Mouse (Mus musculus) forebrain, embryonic 12.5 days (tissue): Measurements from ENCODE around the gene Map4k2. TPM values are rescaled to one million over a fixed set of nuclear protein-coding genes. Genes with fewer than 3 reads are reported as not detected.

Experiments used
- ATAC-seq: fragments of 200-750 bp; cut with Nextera tagmentation; 2 replicates; pipeline ENCODE4 v1.8.0; 2017; ENCODE audit warnings: moderate TSS enrichment; ENCODE audit not compliant: low FRiP score
- H3K27ac ChIP-seq: fragments of 300-500 bp; sonication (generic); 2 replicates; pipeline ENCODE4 v1.5.1; 2016; ENCODE audit warnings: mild to moderate bottlenecking
- H3K27me3 ChIP-seq: fragments of 300-500 bp; sonication (generic); 2 replicates; pipeline ENCODE4 v1.6.1; 2016; ENCODE audit warnings: mild to moderate bottlenecking
- H3K36me3 ChIP-seq: fragments of 300-500 bp; sonication (generic); replicated peaks from 2 replicates; pipeline ENCODE4 v1.6.1; 2016; ENCODE audit warnings: mild to moderate bottlenecking
- H3K4me1 ChIP-seq: fragments of 300-500 bp; sonication (generic); 2 replicates; pipeline ENCODE4 v1.6.1; 2016
- H3K4me2 ChIP-seq: fragments of 300-500 bp; sonication (generic); 2 replicates; pipeline ENCODE4 v1.6.1; 2016; ENCODE audit warnings: mild to moderate bottlenecking, moderate library complexity
- H3K4me3 ChIP-seq: fragments of 300-500 bp; sonication (generic); replicated peaks from 2 replicates; pipeline ENCODE4 v1.5.1; 2016; ENCODE audit warnings: mild to moderate bottlenecking
- H3K9ac ChIP-seq: fragments of 300-500 bp; sonication (generic); 2 replicates; pipeline ENCODE4 v1.6.1; 2016; ENCODE audit warnings: mild to moderate bottlenecking
- H3K9me3 ChIP-seq: fragments of 300-500 bp; sonication (generic); 2 replicates; pipeline ENCODE4 v1.6.1; 2016
- WGBS: fragments of 180-500 bp; shearing (Covaris S2); methylation state at CpG from one replicate; pipeline ENCODE4 v1.1.7; 2016; 5-methylcytosine and 5-hydroxymethylcytosine counted together
- polyA plus RNA-seq: library from polyadenylated mRNA; unstranded; fragments of >200 nt; fragmentation: Nextera tagmentation; extraction: Ambion mirVana; gene quantifications from 2 replicates; pipeline ENCODE4 v1.2.1, GENCODE M21; 2016

The Map4k2 gene
- polyA plus RNA-seq, 1 experiment from 2014 or later = 14.4 TPM

DNA sequence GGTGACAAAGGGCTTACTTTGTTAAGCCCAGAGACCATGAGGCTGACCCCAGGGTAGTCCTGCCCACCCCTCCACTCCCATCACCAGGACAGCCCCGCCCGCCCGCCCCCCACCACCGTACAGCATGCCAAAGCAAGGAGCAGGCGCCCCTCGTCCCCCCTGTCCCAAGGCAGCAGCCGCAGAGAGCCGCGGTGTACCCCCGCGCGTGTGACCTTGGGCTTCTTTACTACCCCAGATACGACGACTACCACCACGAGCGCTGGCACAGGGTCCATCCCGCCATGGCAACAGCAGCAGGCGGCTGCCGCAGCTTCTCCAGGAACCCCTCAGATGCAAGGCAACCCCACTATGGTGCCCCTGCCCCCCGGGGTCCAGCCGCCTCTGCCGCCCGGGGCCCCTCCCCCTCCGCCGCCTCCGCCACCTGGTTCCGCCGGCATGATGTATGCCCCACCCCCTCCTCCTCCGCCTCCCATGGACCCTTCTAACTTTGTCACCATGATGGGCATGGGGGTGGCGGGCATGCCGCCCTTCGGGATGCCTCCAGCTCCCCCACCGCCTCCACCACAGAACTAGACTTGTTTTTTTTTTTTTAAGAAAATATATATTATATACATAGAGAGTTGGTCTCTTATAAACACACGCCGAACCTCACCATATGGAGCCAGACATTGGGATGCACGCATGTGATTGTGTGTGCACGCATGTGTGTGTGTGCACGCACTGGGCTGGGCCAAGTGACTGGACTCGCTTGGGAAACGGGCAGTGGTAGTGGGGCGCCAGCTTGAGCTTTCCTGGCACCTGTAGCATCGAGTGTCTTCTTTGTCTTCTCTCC, 34.7 kb downstream of the Map4k2 start:
- Histone ChIP-seq H3K9ac (no peak overlapping the region), H3K27me3 (no peaks in the 10 kb centered on the region), H3K4me3 (no peak overlapping the region), H3K9me3 (no peaks in the 10 kb centered on the region), H3K36me3 (peaks cover 90% of the 10 kb centered on the region), H3K27ac (no peak overlapping the region; the same call in 1 of the 2 replicates), H3K4me2 (no peak overlapping the region), H3K4me1 (peaks cover 14% of the 10 kb centered on the region; the same call in 1 of the 2 replicates)
- ATAC-seq = 0 out of 2 replicates have a peak, but pooled peaks have one; percentile 14
- WGBS = 93% methylated on average over 39 of the region's 42 CpGs

DNA sequence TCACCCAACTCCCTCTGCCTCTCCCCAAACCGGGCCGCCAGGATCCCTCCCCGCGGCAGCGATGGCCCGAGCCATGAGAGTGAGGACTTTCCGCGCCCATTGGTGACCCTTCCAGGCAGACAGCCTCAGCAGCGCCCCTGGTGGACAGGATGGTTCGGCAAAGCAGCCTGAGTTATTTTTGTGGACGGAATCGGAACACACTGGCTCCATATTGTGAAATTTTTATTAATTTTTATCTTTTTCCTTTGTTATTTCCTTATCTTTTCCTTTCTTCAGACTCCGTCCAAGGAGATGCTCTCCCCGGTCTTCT, 35.3 kb downstream of the Map4k2 start:
- H3K36me3 ChIP-seq = peaks cover 86% of the 10 kb centered on the region
- H3K4me3 ChIP-seq = no peak overlapping the region
- H3K27ac ChIP-seq = no peak overlapping the region
- no peak overlapping the region for H3K9ac ChIP-seq
- H3K9me3 ChIP-seq = no peaks in the 10 kb centered on the region
- ATAC-seq = 0 out of 2 replicates have a peak, but pooled peaks have one; percentile 7
- 70% methylated on average over 14 of the region's 14 CpGs for WGBS
- no peaks in the 10 kb centered on the region for H3K27me3 ChIP-seq
- peaks cover 14% of the 10 kb centered on the region; the same call in 1 of the 2 replicates for H3K4me1 ChIP-seq
- no peak overlapping the region for H3K4me2 ChIP-seq

DNA sequence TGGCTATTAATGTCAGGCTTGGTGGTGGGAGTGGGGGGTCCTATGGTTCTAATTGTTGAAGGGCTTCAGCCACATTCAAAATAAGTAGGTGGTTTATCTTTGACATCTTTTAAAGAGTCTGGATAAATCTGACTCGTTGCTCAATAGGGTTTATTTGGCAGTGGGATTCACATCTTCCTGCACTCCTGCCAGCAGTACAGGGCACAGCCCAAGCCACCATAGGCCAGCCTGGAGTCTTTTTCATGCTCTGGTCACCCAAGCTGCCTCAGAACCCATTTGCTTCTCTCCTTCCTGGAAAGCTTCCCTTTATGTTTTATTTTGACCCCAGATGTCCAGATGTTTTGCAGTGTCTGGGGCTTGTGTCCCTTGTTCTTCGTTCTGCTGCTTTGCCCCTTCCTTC, 35.7 kb downstream of the Map4k2 start:
- H3K4me2 ChIP-seq = no peak overlapping the region
- peaks cover 14% of the 10 kb centered on the region; the same call in 1 of the 2 replicates for H3K4me1 ChIP-seq
- 80% methylated on average over 2 of the region's 2 CpGs for WGBS
- no peak overlapping the region for H3K9ac ChIP-seq
- H3K4me3 ChIP-seq = no peak overlapping the region
- no peak overlapping the region for H3K27ac ChIP-seq
- H3K27me3 ChIP-seq = no peaks in the 10 kb centered on the region
- H3K36me3 ChIP-seq = peaks cover 82% of the 10 kb centered on the region
- ATAC-seq = no peak
- no peaks in the 10 kb centered on the region for H3K9me3 ChIP-seq

DNA sequence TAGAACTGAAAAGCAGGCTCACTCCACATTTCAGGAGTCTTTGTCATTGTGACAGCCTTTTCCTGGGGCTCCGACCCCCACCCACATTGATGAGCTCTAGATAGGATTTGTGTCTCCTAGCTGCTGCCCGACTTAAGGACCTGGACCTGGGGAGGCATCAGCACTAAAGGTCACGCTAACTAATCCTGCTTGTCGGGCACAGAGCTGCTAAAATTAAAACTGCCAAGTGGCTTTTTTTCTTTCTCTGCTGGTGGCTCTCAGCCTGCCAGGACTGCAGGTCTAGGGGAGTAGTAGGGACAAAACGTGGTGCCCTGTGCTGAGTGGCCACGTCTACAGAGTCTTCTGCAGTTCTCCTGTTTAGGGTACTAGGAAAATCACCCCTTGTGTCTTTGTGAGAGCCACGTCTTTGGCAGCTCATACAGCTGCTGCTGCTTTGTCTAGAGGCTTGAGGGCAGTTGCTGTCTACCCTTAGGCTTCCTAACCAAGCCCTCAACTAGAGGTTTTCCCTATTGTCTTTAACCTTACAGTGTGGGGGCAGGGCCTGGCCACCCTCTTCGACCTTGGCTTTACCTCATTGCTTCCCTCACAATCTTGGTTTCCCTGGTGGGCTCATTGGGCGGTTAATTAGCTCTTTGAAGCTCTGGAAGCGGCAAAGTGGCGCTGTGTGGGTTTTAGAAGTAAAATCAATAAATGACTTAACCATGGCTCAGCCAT, 36.5 kb downstream of the Map4k2 start:
- Histone ChIP-seq H3K9me3 (no peaks in the 10 kb centered on the region), H3K4me3 (no peak overlapping the region), H3K36me3 (peaks cover 74% of the 10 kb centered on the region), H3K27me3 (no peaks in the 10 kb centered on the region), H3K9ac (no peak overlapping the region), H3K4me2 (no peak overlapping the region), H3K4me1 (peaks cover 13% of the 10 kb centered on the region; the same call in 1 of the 2 replicates), H3K27ac (peak overlapping the region; percentile 56)
- no peak for ATAC-seq
- WGBS = 54% methylated on average over 11 of the region's 11 CpGs

DNA sequence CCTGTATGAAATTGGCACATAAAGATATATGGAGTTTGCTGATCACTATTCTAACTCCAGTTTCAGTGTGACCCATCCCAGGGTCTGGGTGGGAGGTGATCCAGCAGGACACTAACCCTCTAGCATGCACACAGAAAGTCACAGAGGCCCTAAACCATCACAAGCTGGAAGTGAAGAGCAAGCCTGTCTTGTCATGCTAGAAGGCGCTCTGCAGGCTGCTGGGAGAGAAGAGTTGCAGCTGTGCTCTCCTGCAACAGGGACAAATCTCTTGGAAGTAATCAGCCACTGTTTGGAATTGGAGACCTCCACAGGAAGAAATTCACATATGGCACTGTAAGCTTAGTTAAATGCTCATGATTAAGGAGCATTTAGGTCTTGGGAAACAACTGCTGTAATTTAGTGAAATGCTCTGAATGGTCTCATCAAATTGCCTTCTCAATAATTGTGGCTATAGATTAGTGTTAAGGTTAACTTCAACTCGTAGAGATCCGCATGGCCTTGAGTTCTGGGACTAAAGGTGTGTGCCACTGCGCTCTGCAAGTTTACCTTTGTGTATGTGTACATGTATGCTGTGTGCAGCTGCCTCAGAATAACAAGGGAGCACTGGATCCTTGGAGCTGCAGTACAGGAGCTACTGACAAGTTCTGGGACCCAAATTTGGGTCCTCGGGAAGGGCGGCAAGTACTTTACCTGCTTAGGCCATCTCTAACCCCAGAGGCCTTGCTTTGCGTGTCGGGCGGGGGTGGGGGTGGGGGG, 39.7 kb downstream of the Map4k2 start:
- H3K27ac ChIP-seq = no peak overlapping the region
- H3K9ac ChIP-seq = no peak overlapping the region
- peaks cover 27% of the 10 kb centered on the region for H3K4me1 ChIP-seq
- H3K36me3 ChIP-seq = peaks cover 43% of the 10 kb centered on the region
- no peak overlapping the region for H3K4me3 ChIP-seq
- no peak overlapping the region for H3K4me2 ChIP-seq
- no peaks in the 10 kb centered on the region for H3K9me3 ChIP-seq
- 91% methylated on average over 9 of the region's 9 CpGs for WGBS
- H3K27me3 ChIP-seq = no peaks in the 10 kb centered on the region
- no peak for ATAC-seq

DNA sequence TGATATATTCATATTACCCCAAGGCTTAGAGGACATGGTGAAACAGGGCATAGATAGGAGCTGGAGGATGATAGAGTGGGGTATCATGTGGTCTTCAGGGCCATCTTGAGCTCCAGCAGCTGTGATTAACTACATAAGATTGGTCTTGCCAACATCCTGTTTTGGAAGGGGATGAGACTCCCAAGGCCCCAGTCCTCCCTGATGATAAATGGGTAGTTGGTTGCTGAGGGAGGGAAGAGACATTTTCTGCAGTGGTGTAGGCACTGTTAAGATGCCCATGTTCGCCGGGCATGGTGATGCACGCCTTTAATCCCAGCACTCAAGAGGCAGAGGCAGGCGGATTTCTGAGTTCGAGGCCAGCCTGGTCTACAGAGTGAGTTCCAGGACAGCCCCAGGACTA, 40.3 kb downstream of the Map4k2 start:
- ATAC-seq = no peak
- Histone ChIP-seq H3K9me3 (no peaks in the 10 kb centered on the region), H3K9ac (no peak overlapping the region), H3K4me3 (no peak overlapping the region), H3K4me1 (peaks cover 27% of the 10 kb centered on the region), H3K4me2 (no peak overlapping the region), H3K27ac (no peak overlapping the region), H3K36me3 (peaks cover 36% of the 10 kb centered on the region), H3K27me3 (no peaks in the 10 kb centered on the region)
- 94% methylated on average over 5 of the region's 5 CpGs for WGBS

DNA sequence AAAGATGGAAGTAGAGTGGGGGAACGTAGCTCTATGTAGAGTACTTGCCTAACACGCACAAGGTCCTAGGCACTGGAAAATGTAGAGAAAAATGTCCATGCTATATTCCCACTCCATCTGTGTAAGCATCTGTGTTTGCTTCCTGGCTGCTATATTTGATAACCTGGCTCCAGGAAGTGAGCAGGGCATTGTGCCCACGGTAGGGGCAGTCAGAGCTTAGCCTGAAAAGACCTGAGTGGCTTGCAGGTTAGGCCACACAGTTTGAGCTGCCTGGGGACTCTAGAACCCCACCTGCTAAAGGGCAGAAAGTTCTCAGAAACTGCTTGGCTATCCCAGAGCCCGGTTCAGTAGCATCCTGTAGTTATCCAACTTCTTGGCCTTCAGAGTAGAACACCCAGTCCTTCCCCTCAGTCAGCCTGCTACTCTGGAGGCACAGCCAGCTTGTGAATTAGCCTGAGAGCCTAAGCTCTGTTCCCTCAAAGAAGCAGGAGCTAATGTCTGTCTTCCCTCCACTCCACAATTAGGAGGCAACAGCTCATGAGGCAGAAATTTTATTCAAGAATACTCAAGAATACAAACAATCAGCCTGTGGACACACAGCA, 41.5 kb downstream of the Map4k2 start:
- 82% methylated on average over 4 of the region's 4 CpGs for whole genome bisulfite sequencing
- peaks cover 19% of the 10 kb centered on the region for H3K4me1 ChIP-seq
- peak overlapping the region; percentile 13; the same call in 1 of the 2 replicates for H3K27ac ChIP-seq
- no peak overlapping the region for H3K4me2 ChIP-seq
- no peaks in the 10 kb centered on the region for H3K9me3 ChIP-seq
- H3K36me3 ChIP-seq = peaks cover 24% of the 10 kb centered on the region
- ATAC-seq = no peak
- H3K4me3 ChIP-seq = no peak overlapping the region
- H3K9ac ChIP-seq = no peak overlapping the region
- H3K27me3 ChIP-seq = no peaks in the 10 kb centered on the region

DNA sequence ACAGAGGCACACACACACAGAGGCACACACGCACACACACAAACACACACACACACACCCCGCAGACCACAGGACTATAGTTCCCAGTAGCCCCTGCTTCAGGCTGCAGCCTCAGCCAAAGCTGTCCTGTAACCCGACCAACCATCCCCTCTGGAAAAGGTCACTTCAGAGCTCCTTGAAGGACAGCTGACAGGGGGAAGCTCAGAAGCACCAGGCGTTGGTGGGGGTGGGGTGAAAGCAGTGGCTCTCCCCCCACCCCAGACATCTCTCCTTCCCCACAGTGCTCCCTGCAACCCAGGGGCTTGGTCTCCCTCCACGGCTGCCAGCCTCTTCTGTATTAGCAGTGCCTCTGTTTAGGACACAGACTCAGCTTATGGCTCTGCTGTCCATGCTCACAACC, 42.5 kb downstream of the Map4k2 start:
- 0 out of 2 replicates have a peak, but pooled peaks cover 6% of the 10 kb centered on the region for H3K27me3 ChIP-seq
- peaks cover 15% of the 10 kb centered on the region for H3K4me1 ChIP-seq
- H3K36me3 ChIP-seq = peaks cover 14% of the 10 kb centered on the region
- no peak overlapping the region for H3K9ac ChIP-seq
- H3K27ac ChIP-seq = no peak overlapping the region
- H3K4me2 ChIP-seq = no peak overlapping the region
- no peak for ATAC-seq
- 50% methylated on average over 5 of the region's 5 CpGs for WGBS
- no peaks in the 10 kb centered on the region for H3K9me3 ChIP-seq
- no peak overlapping the region for H3K4me3 ChIP-seq

DNA sequence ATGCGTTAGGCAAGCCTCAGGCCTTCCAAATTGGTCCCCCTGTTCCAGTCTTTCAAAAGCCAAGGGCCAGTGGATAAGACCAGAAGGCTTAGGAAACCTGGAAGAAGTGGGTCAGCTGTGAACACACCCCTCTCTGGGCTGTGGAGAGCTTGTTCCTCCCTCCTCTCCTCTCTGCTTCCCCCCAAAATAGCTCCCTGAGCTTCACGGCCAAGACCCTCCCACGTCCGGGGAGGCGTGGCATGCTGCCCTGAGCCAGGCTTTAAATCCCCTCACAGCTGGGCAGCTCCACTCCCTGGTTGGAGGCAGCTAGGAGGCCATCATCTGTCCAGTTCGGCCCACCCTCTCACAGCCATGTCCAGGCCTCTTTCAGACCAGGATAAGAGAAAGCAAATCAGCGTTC, 43.2 kb downstream of the Map4k2 start, which contains the start of gene Pygm:
Pygm (plus strand) TSS at position 272 of the 400 bp plus-strand sequence.
- 0 out of 2 replicates have a peak, but pooled peaks cover 7% of the 10 kb centered on the region for H3K27me3 ChIP-seq
- WGBS = 11% methylated on average over 7 of the region's 7 CpGs
- H3K36me3 ChIP-seq = peaks cover 7% of the 10 kb centered on the region
- no peaks in the 10 kb centered on the region for H3K9me3 ChIP-seq
- H3K9ac ChIP-seq = no peak within 1 kb of the TSS
- peaks cover 15% of the 10 kb centered on the region for H3K4me1 ChIP-seq
- no peak within 1 kb of the TSS for H3K27ac ChIP-seq
- H3K4me2 ChIP-seq = no peak within 1 kb of the TSS
- no peak within 1 kb of the TSS for H3K4me3 ChIP-seq
- ATAC-seq = no peak

DNA sequence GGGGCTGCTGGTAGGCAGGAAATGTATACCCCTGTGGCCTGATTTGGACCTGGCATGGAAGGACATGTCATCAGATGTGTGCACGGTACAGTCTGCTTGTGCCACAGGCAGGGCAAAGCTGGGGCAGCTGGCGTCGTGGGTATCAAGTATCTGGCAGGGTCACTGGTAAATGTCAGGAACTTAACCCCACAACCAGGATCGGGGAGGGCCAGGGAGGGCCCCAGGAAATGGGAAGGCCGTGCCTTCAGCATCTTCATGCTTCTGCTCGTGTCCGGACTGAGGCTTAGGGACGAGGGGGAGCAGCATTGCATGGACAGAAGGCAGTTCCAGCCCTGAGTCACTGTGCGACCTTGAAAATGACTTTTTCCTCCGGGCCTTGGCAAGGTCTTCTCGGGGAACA, 44.0 kb downstream of the Map4k2 start:
- no peak for ATAC-seq
- Histone ChIP-seq H3K27ac (no peak overlapping the region), H3K9ac (no peak overlapping the region), H3K9me3 (no peaks in the 10 kb centered on the region), H3K27me3 (0 out of 2 replicates have a peak, but pooled peaks cover 10% of the 10 kb centered on the region), H3K4me1 (peaks cover 23% of the 10 kb centered on the region), H3K4me2 (no peak overlapping the region), H3K4me3 (no peak overlapping the region), H3K36me3 (peaks cover 5% of the 10 kb centered on the region; the same call in 1 of the 2 replicates)
- 88% methylated on average over 11 of the region's 11 CpGs for WGBS

DNA sequence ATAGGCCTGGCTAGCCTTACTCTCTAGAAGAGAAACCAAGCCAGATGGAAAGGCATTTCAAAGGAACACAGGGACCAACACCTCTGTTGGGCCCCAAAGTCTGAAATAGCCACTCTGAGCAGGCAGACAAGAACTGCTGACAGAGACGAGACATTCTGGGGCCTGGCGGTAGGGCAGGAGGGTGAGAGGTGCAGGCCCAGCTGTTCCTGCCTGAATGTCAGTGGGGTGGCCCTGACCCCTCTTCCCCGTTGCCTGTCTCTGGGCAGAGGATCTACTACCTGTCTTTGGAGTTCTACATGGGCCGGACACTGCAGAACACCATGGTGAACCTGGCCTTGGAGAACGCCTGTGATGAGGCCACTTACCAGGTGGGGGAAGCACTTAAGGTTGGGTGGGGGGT, 44.5 kb downstream of the Map4k2 start:
- H3K36me3 ChIP-seq = peaks cover 4% of the 10 kb centered on the region; the same call in 1 of the 2 replicates
- H3K9ac ChIP-seq = no peak overlapping the region
- WGBS = 81% methylated on average over 5 of the region's 5 CpGs
- peaks cover 23% of the 10 kb centered on the region for H3K4me1 ChIP-seq
- ATAC-seq = no peak
- no peaks in the 10 kb centered on the region for H3K9me3 ChIP-seq
- no peak overlapping the region for H3K4me2 ChIP-seq
- no peak overlapping the region for H3K27ac ChIP-seq
- 0 out of 2 replicates have a peak, but pooled peaks cover 10% of the 10 kb centered on the region for H3K27me3 ChIP-seq
- H3K4me3 ChIP-seq = no peak overlapping the region
